Mouse (Mus musculus) right cerebral cortex, postnatal 14 days (tissue): ENCODE results near the gene Dcst1.

Source experiments
- DNase-seq: peaks from one replicate; pipeline ENCODE4 v3.0.0; 2022

The Dcst1 gene

GRCm38 (mm10) chr3:89305551-89306325 is 59.3 kb downstream of the Dcst1 start:
- no peak for DNase-seq

- DNase-seq, result no peak
Observed at GRCm38 (mm10) chr3:89305105-89305504, 59.9 kb downstream of the Dcst1 start.

GRCm38 (mm10) chr3:89304440-89304839 is 60.6 kb downstream of the Dcst1 start:
- DNase-seq, result no peak

- DNase-seq, result no peak
Observed at GRCm38 (mm10) chr3:89300514-89300913, 64.5 kb downstream of the Dcst1 start.
